Mouse (Mus musculus) thymus, adult 2 months (tissue): ENCODE data around the gene Cdk9.

ENCODE experiments used
- CTCF ChIP-seq: fragments of 200-500 bp; IDR thresholded peaks from 2 replicates; pipeline ENCODE4 v1.5.1; 2012; ENCODE audit warnings: mild to moderate bottlenecking, control low read depth, low read length, moderate library complexity, borderline replicate concordance; ENCODE audit not compliant: control insufficient read depth, poor library complexity, insufficient read depth; ENCODE audit errors: extremely low read depth
- POLR2A ChIP-seq: fragments of 200-500 bp; IDR thresholded peaks from 2 replicates; pipeline ENCODE4 v1.6.1; 2012; ENCODE audit warnings: mild to moderate bottlenecking, low read length, control low read depth, moderate library complexity; ENCODE audit not compliant: control insufficient read depth, poor library complexity, insufficient read depth; ENCODE audit errors: extremely low read depth

- TF ChIP-seq CTCF (no peak), POLR2A (no peak)
These were observed 8.9 kb downstream of the Cdk9 start, which contains the start of gene Fpgs for GRCm38 (mm10) chr2:32704021-32704421.
